Mouse (Mus musculus): Measurements from ENCODE around the gene Reps1.

DNA sequence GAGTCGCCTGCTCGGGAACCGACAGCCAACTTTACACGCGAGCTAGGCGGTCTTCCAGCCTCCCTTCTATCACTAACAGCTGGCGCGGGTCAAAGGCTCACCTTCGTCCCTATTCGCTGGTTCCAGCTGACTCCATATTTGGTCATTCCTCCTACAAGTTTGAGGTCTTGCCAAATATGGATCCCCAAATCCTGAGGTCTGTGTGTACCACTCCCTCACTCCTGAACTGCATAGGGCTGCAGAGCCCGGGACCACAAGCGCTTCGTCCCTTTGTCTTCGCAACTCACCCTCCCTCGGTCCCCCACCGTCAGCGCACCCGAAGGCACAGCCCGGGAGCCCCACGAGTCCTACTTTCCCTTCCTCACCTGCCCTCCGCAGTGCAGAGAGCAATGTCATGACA, 33.3 kb upstream of the Reps1 start:
- TF ChIP-seq CTCF (IDR thresholded peaks at IDR 0.05; ENCODE audit: borderline replicate concordance, control insufficient read depth, extremely low read depth, insufficient read depth, low read length, poor library complexity) (no peak), POLR2A (IDR thresholded peaks at IDR 0.05; ENCODE audit: control insufficient read depth, extremely low read depth, insufficient read depth, low read length, poor library complexity) (no peak)

Measured in thymus, adult 2 months (tissue).